Comparison of ENCODE assay signal across 7 mouse cellular contexts in the genomic region with DNA sequence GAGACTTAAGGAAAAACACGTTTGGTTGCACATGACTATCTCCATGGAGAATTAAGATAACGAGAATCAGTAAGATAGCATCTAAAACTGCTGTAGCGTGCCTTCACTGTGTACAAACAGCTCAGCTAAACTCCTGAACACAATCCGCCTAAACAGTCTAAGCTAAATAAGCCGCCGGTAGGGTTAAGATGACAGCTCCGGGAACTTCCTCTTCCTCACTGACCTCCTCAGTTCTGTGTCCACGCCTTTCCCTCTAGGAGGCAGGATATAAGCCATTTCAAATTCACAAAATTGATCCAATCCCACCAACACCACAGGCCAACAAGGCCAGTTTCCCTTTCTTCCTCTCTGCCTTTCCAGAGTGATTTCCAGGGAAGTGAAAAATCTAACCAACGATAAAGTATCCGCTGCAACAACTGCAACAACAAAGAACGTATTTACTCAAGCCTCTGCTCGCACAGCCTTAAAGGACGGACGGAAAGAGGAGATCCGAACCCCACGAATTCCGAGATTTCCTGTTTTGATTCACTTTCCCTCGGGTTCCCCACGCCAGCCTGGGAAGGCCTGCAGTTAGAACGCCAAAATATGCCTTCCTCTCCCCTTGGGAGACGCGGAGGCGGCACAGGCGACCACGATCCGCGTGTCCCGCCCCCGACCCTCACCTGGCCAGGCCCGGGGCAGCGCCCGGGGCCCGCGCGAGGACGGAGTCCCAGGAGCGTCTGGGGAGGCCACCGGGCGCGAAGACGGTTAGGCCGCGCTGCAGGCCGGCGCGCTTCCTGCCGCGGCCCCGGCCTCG. TPM values are rescaled to one million over a fixed set of nuclear protein-coding genes. Genes with fewer than 3 reads are reported as not detected.
DNase-seq lines count a peak whose midpoint lies in the region; ATAC-seq and TF ChIP-seq lines count a peak whose summit lies in the region.

No protein-coding gene starts in this region.

- H3K27me3 ChIP-seq in G1E (ENCODE audit: insufficient read depth, low read length) = no peaks in the 10 kb centered on the region
- H3K27me3 ChIP-seq in hindbrain, embryonic 10.5 days (ENCODE audit: insufficient read depth, poor library complexity, severe bottlenecking) = no peaks in the 10 kb centered on the region

- peak overlapping the region; percentile 97 for H3K4me3 ChIP-seq in G1E (ENCODE audit: low read depth, low read length)
- peak overlapping the region; percentile 89 for H3K4me3 ChIP-seq in bone marrow, adult 2 months (replicated peaks; ENCODE audit: control insufficient read depth, low read depth, low read length)
- H3K4me3 ChIP-seq in embryonic fibroblast, embryonic 13.5 days (ENCODE audit: insufficient read depth, low read length) = peak overlapping the region; percentile 55
- peak overlapping the region; percentile 93 for H3K4me3 ChIP-seq in hindbrain, embryonic 10.5 days

- TF ChIP-seq CTCF in G1E (IDR thresholded peaks at IDR 0.05; ENCODE audit: low read depth, low read length) = no peak
- TF ChIP-seq CTCF in bone marrow, adult 2 months (IDR thresholded peaks at IDR 0.05; ENCODE audit: control insufficient read depth, insufficient read depth, low read length) = peak; percentile 0; the same call in 1 of the 2 replicates
- TF ChIP-seq CTCF in embryonic fibroblast, embryonic 13.5 days (IDR thresholded peaks at IDR 0.05; ENCODE audit: borderline replicate concordance, insufficient read depth, low read length) = no peak

- peak; percentile 52 for ATAC-seq in G1E (ENCODE audit: extremely low read depth, insufficient number of reproducible peaks, low FRiP score, poor library complexity, severe bottlenecking)
- peak; percentile 58 for ATAC-seq in megakaryocyte, adult 5-6 weeks (ENCODE audit: poor library complexity, severe bottlenecking)

- H3K27ac ChIP-seq in bone marrow, adult 2 months (ENCODE audit: control insufficient read depth, insufficient read depth, low read depth, low read length, poor library complexity) = peak overlapping the region; percentile 98
- H3K27ac ChIP-seq in embryonic fibroblast, embryonic 13.5 days (ENCODE audit: insufficient read depth, low read length) = peak overlapping the region; percentile 50
- H3K27ac ChIP-seq in hindbrain, embryonic 10.5 days = peak overlapping the region; percentile 99

- TF ChIP-seq POLR2A in bone marrow, adult 2 months (IDR thresholded peaks at IDR 0.05; ENCODE audit: borderline replicate concordance, control insufficient read depth, low read depth, low read length) = 0 out of 2 replicates have a peak, but pooled peaks have one; percentile 6
- peak; percentile 82 for TF ChIP-seq POLR2A in embryonic fibroblast, embryonic 13.5 days (IDR thresholded peaks at IDR 0.05; ENCODE audit: low read depth, low read length)

- under 1% methylated on average over 50 of the region's 50 CpGs for WGBS in bone marrow, adult 2 months
- under 1% methylated on average over 50 of the region's 50 CpGs for WGBS in hindbrain, embryonic 10.5 days

- no peaks in the 10 kb centered on the region for H3K9me3 ChIP-seq in G1E (replicated peaks)
- no peaks in the 10 kb centered on the region for H3K9me3 ChIP-seq in hindbrain, embryonic 10.5 days

- peak; percentile 50 for DNase-seq in G1E (ENCODE audit: low spot score)
- DNase-seq in hindbrain, embryonic 10.5 days (ENCODE audit: low spot score) = peak; percentile 45
- peak; percentile 12 for DNase-seq in left cerebral cortex, adult 11 months (ENCODE audit: low spot score)
- peak; percentile 12 for DNase-seq in right cerebral cortex, postnatal 14 days

- peaks cover 2% of the 10 kb centered on the region for H3K36me3 ChIP-seq in G1E (replicated peaks)
- H3K36me3 ChIP-seq in hindbrain, embryonic 10.5 days = no peaks in the 10 kb centered on the region

- H3K4me1 ChIP-seq in G1E (ENCODE audit: insufficient read depth, low read depth, low read length) = peaks cover 28% of the 10 kb centered on the region
- H3K4me1 ChIP-seq in bone marrow, adult 2 months (ENCODE audit: control insufficient read depth, insufficient read depth, low read length) = no peaks in the 10 kb centered on the region; the same call in 1 of the 2 replicates
- peaks cover 5% of the 10 kb centered on the region; the same call in 1 of the 2 replicates for H3K4me1 ChIP-seq in embryonic fibroblast, embryonic 13.5 days (ENCODE audit: control insufficient read depth, insufficient read depth, low read length)
- H3K4me1 ChIP-seq in hindbrain, embryonic 10.5 days (replicated peaks) = peaks cover 22% of the 10 kb centered on the region

RNA-seq across cellular contexts. Expression of a gene that starts 3.3 kb away (rescaled TPM):
- total RNA-seq in G1E (2014; fragmentation: Nextera tagmentation) = 190 and 198 TPM in 2 replicates
- total RNA-seq in G1E (2017) = 111 and 141 TPM in 2 replicates
- polyA plus RNA-seq in G1E (2012) = 6.0 and 6.8 TPM in 2 replicates
- polyA plus RNA-seq in bone marrow, adult 2 months (2011; ENCODE audit: insufficient read depth, insufficient read length, low replicate concordance, missing spikeins) = 8.1 and 11.9 TPM in 2 replicates
- polyA plus RNA-seq in embryonic fibroblast, embryonic 13.5 days (2011; ENCODE audit: insufficient read length, low read depth, missing spikeins) = 54.9 and 65.6 TPM in 2 replicates
- 7.8 and 8.9 TPM in 2 replicates for polyA plus RNA-seq in hindbrain, embryonic 10.5 days (2016; fragmentation: Nextera tagmentation; extraction: Ambion mirVana)
- total RNA-seq in megakaryocyte, adult 5-6 weeks (2015) = 87.4 and 95.4 TPM in 2 replicates
- total RNA-seq in megakaryocyte, adult 5-6 weeks (2017) = 81.4 and 85.0 TPM in 2 replicates

RNA-seq across cellular contexts. Expression of a gene that starts 48.6 kb away (rescaled TPM):
- total RNA-seq in G1E (2014; fragmentation: Nextera tagmentation) (42.5 and 46.2 TPM in 2 replicates), G1E (2017) (41.9 and 50.9 TPM in 2 replicates)
- polyA plus RNA-seq in G1E (2012) = 2.6 and 3.1 TPM in 2 replicates
- polyA plus RNA-seq in bone marrow, adult 2 months (2011; ENCODE audit: insufficient read depth, insufficient read length, low replicate concordance, missing spikeins) = 6.7 and 6.8 TPM in 2 replicates
- 14.4 TPM in 2 replicates for polyA plus RNA-seq in embryonic fibroblast, embryonic 13.5 days (2011; ENCODE audit: insufficient read length, low read depth, missing spikeins)
- 19.4 and 19.7 TPM in 2 replicates for polyA plus RNA-seq in hindbrain, embryonic 10.5 days (2016; fragmentation: Nextera tagmentation; extraction: Ambion mirVana)
- 24.4 and 27.6 TPM in 2 replicates for total RNA-seq in megakaryocyte, adult 5-6 weeks (2015)
- total RNA-seq in megakaryocyte, adult 5-6 weeks (2017) = 33.4 and 38.2 TPM in 2 replicates

Comparison
In these comparisons a context has a peak if more than half of its experiments do, and no peak if none do; other contexts are left out.
1. Peak in every context shown above with its lines: DNase-seq, ATAC-seq, H3K4me3 ChIP-seq and H3K27ac ChIP-seq.